Mouse (Mus musculus): Measurements from ENCODE around the gene Fanca. TPM values are rescaled to one million over a fixed set of nuclear protein-coding genes. Genes with fewer than 3 reads are reported as not detected.
A peak's percentile ranks its signal among the peaks of the same experiment; 100 is the strongest.
"Not testable (repeated sequence)": the region's sequence is repeated elsewhere in the genome, so short reads cannot be mapped to it uniquely, and the experiment has no call there.

Fanca gene
- total RNA-seq, 2 experiments from 2014 or later = 6.5 to 7.4 TPM

DNA sequence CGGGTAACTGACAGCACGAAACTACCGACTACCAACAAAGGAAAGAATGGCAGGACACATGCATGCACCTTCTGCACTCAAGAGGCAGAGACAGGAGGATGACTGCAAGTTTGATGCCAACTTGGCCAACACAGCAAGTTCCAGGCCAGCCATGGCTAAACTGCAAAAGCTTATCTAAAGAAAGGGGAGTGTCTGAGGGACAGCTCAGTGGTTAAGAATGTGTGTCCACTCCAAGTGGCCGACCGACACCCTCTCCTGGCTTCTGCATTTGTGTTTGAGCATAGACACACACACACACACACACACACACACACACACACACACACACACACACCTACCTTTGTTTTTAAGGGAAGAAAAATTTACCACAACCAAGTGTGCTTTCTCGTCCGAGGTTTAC lies 39.9 kb downstream of the Fanca start:
- intact Hi-C loops (cut with DNase I) = no loop called here
- peak in 1 of 2 experiments; percentile 17 for DNase-seq

DNA sequence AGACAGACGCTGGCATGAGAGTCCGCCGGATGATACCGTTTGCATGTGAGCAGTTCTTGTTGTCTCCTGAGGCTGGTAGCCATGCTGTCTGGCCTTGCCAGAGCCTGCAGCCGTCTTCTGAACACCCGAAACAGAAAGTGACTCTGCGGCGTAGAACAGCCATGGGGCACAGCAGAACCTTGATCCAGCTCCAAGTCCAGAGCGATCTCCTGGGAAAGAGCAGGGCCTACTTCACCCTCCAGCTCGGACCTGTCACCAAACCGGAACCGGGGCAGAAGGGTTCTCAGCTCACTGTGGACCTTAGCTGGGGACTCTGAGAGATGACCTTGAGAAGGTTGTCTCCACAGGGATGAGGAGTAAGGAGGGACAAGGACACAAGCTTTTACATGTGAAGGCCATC lies 43.3 kb downstream of the Fanca start:
- intact Hi-C loops (cut with DNase I) = no loop called here

DNA sequence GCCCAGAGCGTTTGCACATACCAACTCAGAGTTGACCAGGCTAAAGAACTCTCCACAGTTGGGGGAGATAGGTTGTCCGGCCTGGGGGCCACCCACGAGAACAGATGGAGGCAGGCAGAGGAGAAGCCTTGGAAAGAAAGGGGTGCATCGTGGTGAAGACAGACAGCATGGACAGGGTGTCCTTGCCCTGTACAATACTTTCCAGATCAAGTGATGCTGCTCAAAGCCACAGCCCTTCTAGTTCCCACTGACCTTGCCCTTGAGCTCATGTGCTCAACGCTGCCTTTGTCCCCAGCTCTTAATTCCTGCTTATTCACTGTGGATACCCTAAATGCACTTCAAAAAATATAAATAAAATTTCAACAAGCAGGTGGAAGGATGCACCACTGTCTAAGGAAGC lies 43.9 kb downstream of the Fanca start:
- intact Hi-C loops (cut with DNase I) = no loop called here
- no peak for DNase-seq

More for the DNA sequence above, 43.3 kb downstream of the Fanca start:
- no peak for DNase-seq

DNA sequence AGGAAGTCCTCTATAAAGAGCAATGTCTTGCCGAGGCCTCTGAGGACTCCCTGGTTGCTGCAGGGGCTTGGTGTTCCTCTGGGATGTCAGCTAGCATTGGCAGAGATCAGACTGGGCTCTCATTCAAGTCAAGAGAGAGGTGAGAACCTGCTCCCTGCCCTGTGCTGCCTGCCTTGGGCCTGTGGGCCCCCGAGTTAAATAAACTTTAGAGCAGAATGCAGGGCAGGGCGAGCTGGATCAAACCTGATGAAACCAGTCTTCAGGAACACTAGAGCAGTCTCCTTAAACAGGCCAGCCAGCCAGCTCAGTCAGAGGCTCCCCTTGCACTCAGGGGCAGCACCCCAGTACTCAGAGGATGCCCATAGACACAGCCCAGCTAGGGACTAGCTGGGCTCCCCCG lies 46.5 kb downstream of the Fanca start:
- no peak for DNase-seq
- intact Hi-C loops (cut with DNase I) = no loop called here

DNA sequence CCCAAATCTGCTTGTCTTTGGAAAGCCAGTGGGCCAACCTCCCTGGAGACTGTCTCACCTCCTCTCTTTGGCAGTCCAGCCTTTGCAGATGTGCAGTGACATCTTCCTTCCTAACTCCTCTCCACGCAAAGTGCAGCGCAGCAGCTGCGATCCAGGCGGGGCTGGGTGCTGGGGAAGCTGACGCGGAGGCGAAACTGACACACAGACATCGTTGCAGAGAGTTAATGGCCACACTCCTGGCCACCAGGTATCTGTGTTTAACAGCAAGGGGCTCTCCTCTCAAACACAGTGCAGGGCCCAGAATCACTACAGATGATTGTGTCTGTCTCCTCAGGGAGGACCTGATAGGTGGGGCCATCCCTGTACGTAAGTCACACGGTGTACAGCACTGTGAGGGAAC lies 47.2 kb downstream of the Fanca start:
- no peak for DNase-seq
- intact Hi-C loops (cut with DNase I) = no loop called here

DNA sequence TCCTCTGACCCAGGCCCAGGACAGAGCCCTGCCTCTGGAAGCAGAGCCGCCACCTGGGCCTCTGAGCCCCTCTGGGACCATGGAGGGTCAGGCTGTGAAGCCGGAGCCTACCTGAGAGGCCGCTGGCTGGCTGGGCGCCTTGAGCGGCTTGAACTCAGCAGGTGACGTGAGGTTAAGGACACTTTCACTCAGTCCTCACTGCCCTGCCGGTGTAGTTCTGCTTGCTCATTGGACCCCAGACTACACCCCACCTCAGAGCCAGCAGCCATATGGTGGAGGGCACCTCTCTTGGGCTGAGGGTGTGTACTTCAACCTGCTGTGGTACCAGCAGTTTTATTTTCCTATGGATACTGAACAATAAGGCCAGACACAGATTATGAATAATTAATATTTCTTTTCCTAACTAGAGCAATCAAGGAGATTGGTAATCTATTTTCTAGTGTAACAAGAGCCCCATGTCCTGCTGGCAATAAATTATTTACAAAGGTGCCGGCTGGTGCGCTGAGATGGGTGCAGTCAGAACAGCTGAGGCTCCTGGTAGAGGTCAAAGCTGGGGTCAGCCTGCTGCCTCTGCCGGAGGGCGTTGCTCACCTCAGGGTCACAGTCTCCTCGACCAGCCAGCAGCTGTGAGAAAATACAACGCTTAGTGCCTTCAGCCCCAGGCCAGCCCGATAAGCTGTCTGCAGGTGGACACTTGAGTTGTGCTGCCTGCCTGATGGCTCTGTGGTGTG lies 50.3 kb downstream of the Fanca start:
- DNase-seq = no peak
- intact Hi-C loops (cut with DNase I) = no loop called here

DNA sequence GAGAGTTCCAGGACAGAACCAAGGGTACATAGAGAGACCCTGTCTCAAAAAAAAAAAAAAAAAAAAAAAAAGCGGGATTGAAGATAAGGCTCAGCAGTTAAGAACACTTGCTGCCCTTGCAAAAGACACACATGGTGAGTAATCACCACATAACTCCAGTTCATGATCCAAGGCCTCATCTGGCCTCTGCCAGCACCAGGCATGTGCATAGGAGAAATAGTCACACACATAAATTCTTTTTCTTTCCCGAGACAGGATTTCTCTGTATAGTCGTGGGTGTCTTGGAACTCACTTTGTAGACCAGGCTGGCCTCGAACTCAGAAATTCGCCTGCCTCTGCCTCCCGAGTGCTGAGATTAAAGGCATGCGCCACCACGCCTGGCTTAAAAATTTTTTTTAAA lies 60.8 kb downstream of the Fanca start:
- DNase-seq; intact Hi-C loops (cut with DNase I): not testable (repeated sequence)

DNA sequence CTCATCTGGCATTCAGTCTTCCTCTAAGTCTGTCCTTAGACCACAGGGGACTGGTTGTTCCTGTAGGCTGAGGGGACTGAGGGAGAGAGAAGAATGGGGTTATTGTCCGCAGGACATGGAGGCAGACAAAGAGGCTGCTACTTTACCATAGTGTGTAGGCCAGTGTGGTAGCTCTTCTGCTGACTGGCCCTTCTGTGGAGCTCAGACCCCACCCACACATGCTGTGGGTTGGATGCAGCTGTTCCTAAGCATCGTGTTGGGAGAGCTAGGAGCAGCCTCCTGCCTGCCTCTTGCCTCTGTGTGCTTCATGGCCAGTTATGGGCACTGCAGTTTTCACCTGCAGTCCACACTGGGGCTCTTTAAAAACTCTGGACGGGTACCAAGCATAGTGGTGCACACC lies 61.3 kb downstream of the Fanca start:
- intact Hi-C loops (cut with DNase I) = no loop called here
- no peak for DNase-seq

DNA sequence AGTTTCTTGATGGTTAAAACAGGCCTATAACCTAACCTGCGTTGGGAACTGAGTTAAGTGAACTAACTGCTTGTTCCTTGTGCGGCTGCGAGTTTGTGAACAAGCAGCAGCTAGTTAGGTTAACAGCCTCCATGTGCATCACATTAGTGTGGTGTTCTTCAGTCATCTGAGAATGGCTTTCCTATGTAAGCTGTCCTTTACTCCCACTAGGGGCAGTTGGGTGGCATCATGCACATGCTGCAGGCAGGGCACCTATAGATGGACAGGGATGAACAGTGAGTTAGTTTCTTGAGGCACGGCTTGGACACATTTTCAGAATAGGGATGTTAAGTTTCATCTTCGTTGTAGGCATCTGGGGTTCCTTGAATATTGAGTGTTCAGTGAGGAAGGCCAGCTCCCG lies 63.2 kb downstream of the Fanca start:
- no peak for DNase-seq
- intact Hi-C loops (cut with DNase I) = no loop called here

DNA sequence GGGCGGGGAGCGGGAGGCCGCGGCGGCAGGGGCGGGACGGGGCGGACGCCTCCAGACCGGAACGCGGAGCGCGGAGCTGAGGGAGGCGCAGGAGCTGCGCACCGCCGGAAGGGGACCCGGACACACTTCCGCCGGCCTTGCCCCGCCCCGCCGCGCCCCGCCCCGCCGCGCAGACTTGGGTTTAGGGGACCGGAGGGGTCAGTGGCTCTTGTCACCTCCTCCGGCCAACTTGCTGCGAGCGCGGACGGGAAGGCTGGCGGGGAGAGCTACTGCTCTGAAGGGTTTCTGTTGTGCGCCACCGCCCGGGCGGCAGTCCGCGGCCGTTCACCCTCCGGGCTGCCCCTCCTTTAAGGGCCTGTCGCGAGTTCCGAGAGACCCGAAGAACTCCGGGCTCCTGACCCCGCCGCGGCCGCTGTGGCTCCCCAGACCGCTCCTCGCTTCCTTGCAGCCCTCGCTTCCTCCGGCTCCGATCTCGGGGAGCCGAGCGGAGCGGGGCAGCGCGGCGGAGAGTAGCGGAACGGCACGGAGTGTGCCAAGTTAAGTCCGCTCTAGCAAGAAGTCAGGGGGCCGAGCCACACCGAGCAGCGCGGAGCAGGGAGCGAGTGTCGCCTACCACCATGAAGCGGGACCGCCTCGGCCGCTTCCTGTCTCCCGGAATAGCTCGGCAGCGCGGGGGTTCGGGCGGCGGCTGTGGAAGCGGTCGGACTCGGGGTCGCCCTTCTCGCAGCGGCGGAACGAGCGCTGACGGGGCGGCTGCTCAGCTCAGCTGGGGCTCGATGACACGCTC lies 64.1 kb downstream of the Fanca start, which contains the start of the genes Zfp276 and Vps9d1:
Zfp276 (plus strand) TSS at position 97 of the 787 bp plus-strand sequence.
Vps9d1 (minus strand) TSS at position 250 of the 787 bp plus-strand sequence.
- DNase-seq = peak; percentile 89
- intact Hi-C loops (cut with DNase I) = loop anchor here (5.0 kb wide), 1 partner anchor 42 kb away; the partner anchor contains the start of genes Chmp1a and Spata33

DNA sequence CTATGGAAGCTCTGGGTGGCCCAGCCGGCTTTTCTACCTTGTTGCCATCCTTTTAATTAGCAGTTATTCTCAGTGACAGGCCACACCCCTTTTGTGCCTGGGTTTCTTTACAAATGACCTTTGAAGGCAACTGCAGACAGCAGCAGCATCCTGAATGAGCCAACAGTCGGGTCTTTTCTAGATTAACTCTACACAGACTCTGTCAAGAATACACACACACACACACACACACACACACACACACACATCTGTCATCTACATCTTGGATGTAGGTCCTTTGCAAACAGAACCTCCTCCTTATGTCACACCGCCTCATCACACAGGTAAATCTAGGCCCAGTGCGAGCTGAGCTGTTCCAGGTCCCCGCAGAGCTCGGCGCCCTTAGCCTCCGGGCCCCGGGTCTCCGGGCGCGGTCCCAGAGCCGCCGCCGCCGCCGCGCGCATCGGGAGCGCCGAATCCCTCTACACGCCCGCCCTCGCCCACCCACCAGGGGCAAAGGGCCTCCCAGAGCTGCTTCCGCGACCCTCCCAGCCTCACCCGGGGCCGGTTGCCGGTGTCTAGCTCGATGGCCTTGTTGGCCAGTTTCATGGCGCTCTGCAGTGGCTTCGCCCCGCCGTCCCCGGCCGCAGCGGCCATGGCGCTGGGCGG lies 64.8 kb downstream of the Fanca start:
- intact Hi-C loops (cut with DNase I) = loop anchor here (5.0 kb wide), 1 partner anchor 41 kb away; the partner anchor contains the start of genes Chmp1a and Spata33

DNA sequence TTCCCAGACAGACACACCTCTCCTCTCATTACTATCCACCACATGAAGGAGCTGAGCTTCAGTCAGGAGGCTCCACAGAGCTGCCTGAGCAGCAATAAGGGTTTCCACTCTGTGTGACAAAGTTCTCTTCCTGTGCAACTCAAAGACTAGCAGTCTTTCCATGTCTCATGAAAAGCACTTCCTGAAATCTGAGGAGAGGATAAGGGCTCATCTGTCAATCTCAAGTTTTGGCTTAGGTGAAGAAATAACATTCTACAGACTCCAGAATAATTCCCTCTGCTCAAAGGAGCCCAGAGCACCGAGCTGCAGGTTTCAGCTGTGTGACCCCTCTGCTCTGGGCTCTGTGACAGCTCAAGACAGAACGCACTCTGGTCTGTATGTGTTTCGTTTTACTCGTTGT lies 65.5 kb downstream of the Fanca start:
- intact Hi-C loops (cut with DNase I) = loop anchor here (5.0 kb wide), 1 partner anchor 41 kb away; the partner anchor contains the start of genes Chmp1a and Spata33
- no peak for DNase-seq

More for the DNA sequence above, 64.8 kb downstream of the Fanca start:
- no peak for DNase-seq

DNA sequence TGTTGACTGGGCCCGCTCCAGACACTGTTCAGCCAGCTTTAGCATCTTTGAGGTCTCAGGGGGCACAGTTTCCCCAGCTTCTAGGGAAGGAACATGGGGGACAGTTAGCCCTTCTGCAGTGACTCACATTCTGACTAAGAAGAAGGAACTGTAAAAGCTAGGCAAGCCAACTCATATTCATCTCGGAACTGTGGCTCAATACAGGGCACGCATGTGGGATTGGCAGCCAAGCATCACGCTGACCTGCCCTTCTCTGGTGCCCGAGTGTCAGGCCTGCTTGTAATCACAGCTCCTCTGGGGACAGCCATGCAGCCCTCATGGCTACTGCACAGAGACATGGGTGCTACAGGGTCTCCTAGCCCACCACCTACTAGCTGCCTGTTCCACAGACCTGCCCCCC lies 67.4 kb downstream of the Fanca start:
- intact Hi-C loops (cut with DNase I) = loop anchor here (5.0 kb wide), 1 partner anchor 39 kb away; the partner anchor contains the start of genes Chmp1a and Spata33
- no peak for DNase-seq

DNA sequence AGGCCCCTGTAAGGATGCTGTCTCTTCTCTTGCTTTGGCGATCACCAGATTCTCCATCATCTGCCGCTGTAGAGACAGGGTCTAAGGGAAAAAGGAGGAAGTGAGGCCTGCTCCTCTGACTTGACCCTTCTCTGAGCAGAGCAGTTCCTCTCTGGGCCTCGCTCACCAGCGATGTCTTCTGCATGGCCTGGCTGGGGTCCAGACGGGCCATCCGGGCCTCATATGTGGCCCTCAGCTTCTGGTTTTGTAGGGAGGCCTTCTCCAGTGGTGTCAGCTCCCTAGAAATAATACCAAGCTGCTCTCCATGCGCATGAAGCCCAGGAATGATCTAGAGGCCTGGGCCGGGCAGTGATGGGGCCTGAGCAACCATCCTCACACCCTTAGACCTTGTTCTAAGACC lies 69.8 kb downstream of the Fanca start:
- no peak for DNase-seq
- intact Hi-C loops (cut with DNase I) = no loop called here

DNA sequence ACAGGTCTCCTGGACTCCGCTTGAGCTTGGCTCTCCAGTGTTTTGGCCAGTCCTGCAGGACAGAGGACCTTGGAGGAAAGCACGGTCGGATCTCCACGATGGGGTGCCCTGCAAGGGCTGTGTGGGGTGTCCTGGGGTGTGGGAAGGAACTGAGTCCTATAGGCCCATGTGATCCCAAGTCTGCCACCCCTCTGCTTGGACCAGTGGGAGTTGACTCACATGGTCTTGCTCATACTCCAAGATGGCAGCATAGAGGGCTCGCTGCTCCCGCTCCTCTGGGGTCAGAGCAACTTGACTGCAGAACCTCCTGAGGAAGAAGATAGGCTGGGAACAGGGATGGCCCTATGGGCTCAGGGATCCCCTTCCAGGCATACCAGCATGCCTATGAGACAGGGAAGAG lies 70.6 kb downstream of the Fanca start:
- DNase-seq = no peak
- intact Hi-C loops (cut with DNase I) = no loop called here

DNA sequence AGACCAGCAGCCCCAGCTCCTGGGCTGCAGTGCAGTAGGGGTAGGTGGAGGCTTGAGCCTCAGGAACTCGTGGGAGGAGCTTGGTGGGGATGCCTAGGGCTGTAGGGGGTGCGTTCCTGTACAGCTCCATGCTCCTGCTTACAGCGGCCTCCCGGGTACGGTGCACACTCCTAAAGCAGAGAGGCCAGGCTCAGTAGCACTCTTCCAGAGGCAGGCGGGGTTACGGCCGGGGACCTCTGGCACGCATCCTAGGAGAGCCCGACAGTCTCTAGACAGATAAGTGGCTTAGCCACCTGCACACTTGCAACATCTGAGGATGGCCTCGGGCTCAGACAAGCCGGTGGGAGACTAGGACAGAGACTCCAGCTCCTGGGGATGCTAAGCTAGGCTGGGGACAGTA lies 72.8 kb downstream of the Fanca start:
- no peak for DNase-seq
- intact Hi-C loops (cut with DNase I) = no loop called here

DNA sequence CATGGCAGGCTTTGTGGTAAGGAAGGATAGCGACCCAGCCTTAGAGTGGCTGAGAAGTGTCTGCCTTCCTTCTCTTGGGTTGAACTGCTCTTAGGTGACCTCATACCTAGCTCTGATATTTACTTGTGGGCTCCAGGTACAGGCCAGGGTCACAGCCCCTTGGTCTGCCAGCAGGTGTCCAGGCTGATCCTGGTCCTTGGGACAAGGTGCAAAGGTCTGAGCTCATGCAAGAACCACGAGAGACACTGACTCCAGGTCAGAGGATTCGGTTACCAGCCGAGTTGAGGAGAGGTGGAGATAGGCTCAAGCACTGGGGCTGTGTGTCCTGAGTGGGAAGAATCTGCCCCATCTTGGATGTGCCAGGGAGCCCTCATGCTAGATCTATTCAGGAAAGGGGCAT lies 74.0 kb downstream of the Fanca start:
- DNase-seq = no peak
- intact Hi-C loops (cut with DNase I) = no loop called here

DNA sequence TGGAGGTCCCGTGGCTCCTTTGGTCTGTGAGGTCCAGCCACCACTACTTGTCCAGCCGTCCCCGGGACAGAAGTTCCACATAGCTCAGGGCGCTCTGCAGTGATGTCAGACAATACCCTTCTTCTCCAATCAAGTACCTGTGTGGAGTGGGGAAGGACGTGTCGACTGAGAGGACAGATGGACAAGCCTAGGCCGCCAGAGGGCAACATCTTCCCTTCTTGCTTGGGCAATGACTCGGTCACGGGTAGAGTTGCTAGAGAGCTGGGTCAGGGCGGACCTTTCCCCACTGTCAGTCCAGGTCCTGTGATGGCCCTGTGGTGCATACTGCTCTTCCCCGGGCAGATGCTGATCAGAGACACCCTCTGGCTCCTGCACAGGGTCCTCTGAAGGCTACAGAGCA lies 75.3 kb downstream of the Fanca start:
- no peak for DNase-seq
- intact Hi-C loops (cut with DNase I) = no loop called here

DNA sequence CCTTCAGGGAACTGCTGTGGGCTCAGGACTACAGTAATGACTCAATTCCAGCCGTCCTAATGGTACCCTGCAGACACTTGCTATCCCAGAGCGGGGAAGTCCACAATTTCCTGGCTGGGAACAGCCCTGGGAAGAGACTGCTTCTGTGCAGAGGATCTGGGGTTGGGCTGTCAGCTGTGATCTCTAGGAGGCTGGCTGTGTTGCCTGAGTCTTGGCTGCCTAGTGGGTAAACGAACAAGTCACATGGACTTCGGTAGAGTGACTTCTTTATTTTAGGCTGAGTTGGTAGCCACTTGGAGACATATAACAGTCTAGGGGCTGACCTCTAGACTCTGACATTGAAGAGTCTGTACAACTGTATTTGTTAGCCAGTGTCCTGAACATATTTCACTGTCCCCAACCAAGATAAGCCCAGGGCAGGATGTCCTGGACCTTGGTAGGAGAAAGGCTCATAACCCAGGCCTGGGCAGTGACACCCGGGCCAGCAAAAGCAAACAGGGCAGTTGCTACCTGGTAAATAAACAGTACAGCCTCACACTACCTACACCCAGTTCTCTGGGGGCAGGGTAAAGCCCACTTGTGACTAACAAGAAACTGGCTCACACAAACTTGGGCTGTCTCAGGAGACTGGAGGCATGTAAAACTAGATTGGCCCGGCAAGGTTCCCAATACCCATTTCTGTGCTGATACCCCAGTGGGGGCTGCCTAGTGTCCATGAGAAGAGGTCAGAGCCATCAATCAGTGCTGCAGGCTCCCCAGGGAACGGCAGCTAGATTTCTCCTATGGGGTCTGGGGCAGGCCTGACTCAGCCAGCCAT lies 76.1 kb downstream of the Fanca start:
- intact Hi-C loops (cut with DNase I) = no loop called here
- no peak for DNase-seq

DNA sequence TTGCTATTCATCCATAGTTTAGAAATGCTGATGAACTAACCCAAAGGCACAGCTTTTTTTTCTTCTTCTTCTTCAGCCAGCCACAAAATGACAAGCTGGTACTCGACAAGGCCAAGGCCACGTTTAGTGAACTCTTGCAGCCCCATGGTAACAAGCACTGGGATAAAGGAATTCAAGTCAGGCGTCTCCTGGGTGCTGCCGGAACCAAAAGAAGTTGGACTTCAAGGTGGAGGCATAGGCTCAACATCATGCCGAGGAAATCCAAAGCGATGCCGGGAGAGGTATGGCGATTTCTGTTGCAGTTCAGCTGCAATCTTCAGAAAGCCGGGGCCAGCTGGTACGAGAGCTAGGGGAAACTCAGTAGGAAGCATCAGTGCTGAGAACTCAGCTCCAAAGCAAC lies 79.0 kb downstream of the Fanca start:
- DNase-seq = no peak
- intact Hi-C loops (cut with DNase I) = no loop called here
